Mouse (Mus musculus) stomach, postnatal 0 days (tissue): ENCODE results near the gene Casq2.

ENCODE experiments used
- CTCF ChIP-seq: IDR thresholded peaks from 2 replicates; pipeline ENCODE4 v1.5.1; 2016; ENCODE audit warnings: antibody characterized with exemption, low read depth, mild to moderate bottlenecking, moderate library complexity
- EP300 ChIP-seq: optimal IDR thresholded peaks from 2 replicates; pipeline ENCODE3; 2016; ENCODE audit warnings: antibody characterized with exemption

DNA sequence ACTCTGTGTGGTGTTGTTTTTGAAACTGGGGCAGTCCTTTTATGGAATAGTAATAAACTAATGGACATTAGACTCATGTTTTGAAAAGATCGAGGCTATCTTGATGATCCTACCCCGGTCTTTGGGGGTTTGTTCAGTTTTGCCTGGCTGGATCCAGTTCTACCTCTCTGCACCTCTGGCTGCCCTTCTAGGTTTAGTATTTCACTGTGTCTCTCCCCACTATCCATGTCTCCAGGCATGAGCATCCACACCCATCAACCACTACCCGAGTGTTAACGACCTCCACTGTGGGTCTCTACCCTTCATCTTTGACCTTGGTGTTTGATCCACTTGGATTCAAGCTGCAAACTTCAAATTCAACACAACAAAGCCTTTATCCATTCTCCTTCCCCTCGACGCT, 60.2 kb downstream of the Casq2 start:
- TF ChIP-seq CTCF (no peak), EP300 (no peak)
